Mouse (Mus musculus): ENCODE measurements around the gene Fancc. TPM values are rescaled to one million over a fixed set of nuclear protein-coding genes. Genes with fewer than 3 reads are reported as not detected.
A peak's percentile ranks its signal among the peaks of the same experiment; 100 is the strongest.

Fancc gene
- polyA plus RNA-seq, 1 experiment from 2014 or later, result 15.8 TPM

DNA sequence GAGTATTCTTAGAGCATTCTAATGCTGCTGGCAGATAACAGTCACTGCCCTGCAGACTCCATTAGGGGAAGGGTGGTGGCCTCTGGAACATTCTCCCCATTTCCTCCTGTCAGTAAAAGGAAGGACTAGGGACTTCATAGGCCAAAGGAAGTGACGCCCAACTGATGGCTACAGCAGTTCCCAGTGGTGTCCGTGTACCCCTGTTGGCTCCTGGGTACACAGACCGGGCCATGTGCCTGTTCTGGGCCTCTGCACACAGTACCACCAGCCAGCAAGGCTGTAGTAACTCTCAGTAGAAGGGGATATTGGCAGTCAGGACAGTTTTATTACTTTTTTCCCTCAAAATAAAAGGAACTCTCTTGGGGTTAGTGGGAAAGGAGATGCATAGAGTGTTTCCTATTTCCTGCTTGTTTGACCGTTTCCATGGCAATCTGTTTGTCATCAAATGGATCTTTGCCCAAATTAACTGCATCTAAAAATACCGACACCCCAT lies 241.5 kb downstream of the Fancc start:
- no peak for DNase-seq (ENCODE audit: low spot score)
- 68% methylated on average over 5 of the region's 5 CpGs for WGBS
- H3K4me3 ChIP-seq, result no peak overlapping the region
- peaks cover 18% of the 10 kb centered on the region; the same call in 1 of the 2 replicates for H3K36me3 ChIP-seq
- H3K27ac ChIP-seq, result no peak overlapping the region; the same call in 1 of the 2 replicates
- peaks cover 76% of the 10 kb centered on the region for H3K4me1 ChIP-seq
- H3K27me3 ChIP-seq (ENCODE audit: insufficient read depth, poor library complexity, severe bottlenecking), result no peaks in the 10 kb centered on the region
- no peaks in the 10 kb centered on the region for H3K9me3 ChIP-seq

DNA sequence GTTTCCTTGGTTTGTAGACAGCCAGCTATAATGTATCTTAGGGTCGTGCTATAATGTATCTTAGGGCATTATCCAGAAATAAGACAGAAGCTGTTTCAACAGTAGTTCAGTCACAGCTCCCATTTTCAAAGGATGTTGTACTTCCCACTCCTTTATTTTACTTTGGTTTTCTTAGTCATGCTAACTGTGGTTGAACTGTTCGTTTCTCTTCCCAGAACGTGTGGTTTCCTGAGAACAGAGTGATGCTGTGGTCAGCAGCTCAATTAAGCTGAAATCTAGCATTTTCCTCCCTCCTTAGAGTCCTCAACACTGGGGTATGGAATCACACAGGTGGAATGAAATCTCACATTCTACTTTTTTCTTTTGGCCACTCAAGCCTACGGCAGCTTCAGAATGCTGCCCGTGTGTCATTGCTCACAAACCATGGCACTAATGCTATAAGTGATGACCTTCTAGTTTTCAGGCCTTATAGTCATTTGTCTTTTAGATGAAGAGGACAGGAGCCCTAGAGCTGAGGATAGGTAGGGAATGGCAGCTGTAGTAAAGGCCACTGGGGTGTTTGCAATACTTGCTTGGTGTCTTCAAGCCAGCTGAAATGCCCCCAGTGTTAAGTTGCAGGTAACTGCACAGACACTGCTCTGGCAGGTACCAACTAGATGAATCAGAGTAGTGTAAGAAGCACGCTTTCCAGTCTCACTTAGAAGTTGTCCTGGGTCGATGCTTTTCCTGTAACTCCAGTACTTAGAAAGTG lies 243.0 kb downstream of the Fancc start:
- no peaks in the 10 kb centered on the region for H3K9me3 ChIP-seq
- H3K36me3 ChIP-seq, result peaks cover 18% of the 10 kb centered on the region; the same call in 1 of the 2 replicates
- no peak overlapping the region for H3K27ac ChIP-seq
- no peak for DNase-seq (ENCODE audit: low spot score)
- H3K4me3 ChIP-seq, result no peak overlapping the region
- peaks cover 76% of the 10 kb centered on the region for H3K4me1 ChIP-seq
- 86% methylated on average over 7 of the region's 7 CpGs for WGBS
- no peaks in the 10 kb centered on the region for H3K27me3 ChIP-seq (ENCODE audit: insufficient read depth, poor library complexity, severe bottlenecking)

DNA sequence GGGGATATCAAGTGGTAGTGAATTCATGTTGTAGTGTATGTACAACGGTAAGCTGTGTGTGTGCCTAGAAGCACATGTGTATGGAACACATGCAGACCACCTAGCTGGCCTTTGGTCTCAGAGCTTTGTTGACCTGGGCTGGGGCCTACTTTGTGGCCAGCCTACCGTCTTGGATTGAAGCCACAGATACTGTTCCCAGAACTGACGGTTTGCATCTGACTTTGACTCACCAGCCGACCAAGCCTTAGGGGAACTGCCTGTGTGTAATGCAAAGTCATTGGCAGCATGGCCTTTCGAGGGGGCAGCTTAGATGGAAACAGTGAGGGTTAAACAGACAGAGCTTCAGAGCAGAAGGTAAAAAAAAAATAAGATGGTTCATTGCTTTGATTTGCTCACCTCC lies 243.9 kb downstream of the Fancc start:
- no peak for DNase-seq (ENCODE audit: low spot score)
- Histone ChIP-seq H3K9me3 (no peaks in the 10 kb centered on the region), H3K4me1 (peaks cover 71% of the 10 kb centered on the region), H3K27me3 (ENCODE audit: insufficient read depth, poor library complexity, severe bottlenecking) (no peaks in the 10 kb centered on the region), H3K27ac (peak overlapping the region; percentile 36; the same call in 1 of the 2 replicates), H3K36me3 (peaks cover 16% of the 10 kb centered on the region; the same call in 1 of the 2 replicates), H3K4me3 (no peak overlapping the region)
- WGBS, result 82% methylated on average over 5 of the region's 5 CpGs

DNA sequence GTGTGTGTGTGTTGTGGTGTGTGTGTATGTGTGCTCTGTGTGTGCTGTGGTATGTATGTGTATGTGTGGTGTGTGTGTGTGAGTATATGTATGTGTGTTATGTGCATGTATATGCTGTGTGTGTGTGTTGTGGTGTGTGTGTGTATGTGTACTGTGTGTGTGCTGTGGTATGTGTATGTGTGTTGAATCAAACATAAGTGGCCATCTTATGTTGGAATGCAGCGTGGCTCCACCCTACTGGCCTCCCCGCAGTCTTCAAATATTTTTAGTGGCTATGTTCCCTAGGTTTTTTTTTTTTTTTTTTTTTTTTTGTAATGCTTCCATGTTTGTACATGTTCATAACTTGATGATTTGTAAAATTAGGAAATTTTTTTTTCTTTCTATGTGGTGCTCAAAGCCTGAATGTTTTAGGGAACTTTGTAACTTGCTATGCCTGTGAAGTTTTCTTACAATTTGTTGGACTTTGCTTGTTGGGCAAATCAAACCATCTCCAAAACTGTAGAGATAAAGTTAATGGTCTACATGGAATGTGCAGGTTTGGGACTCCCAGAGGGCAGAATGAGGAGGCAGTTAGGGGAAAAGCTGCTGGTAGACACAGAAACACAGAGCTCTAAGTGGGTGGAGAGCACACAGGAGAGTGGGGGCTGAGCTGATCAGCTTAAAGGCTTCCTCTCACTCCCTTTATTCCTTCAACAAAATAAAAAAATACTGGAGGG lies 244.6 kb downstream of the Fancc start:
- Histone ChIP-seq H3K36me3 (peaks cover 14% of the 10 kb centered on the region; the same call in 1 of the 2 replicates), H3K27ac (peak overlapping the region; percentile 36), H3K27me3 (ENCODE audit: insufficient read depth, poor library complexity, severe bottlenecking) (no peaks in the 10 kb centered on the region), H3K4me3 (no peak overlapping the region), H3K4me1 (peaks cover 71% of the 10 kb centered on the region), H3K9me3 (no peaks in the 10 kb centered on the region)
- WGBS, result 83% methylated on average over 2 of the region's 2 CpGs
- DNase-seq (ENCODE audit: low spot score), result no peak

DNA sequence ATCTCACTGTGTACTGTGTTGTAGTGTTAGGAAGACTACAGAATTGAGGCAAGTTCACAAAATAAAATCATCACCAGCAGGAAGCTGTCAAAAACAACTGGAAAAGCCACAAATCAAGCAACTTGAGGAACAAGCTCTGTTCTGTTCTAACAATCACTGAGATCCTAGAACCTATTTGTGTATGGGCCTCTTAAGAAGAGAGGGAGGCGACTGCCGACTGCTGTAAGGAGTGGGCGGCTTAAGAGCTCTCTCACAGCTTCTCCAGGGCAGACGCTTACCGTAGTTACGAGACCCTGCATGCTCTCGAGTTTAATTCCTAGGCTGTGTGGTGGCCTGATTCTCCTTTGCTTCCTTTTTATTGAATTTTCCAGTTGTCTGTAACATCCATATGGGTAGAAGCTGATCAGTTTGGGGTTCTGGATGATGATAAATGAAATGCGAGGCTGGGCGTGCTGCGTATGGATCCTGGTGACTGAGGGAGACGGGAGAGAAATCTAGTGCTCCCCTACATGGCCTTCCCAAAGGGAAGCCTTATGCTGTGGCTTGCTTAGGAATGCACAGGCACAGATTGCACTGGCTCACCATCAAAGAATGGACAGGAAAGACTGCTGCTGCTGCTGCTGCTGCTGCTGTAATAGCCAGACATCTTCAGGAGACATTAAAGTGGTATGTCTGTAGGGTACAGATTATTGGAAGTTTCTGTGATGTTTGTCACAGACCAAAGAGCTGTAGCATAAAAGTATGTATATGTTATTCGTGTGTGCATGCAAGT lies 245.8 kb downstream of the Fancc start:
- 55% methylated on average over 12 of the region's 12 CpGs for WGBS
- 0 out of 2 replicates have a peak overlapping the region, but pooled peaks have one; percentile 0 for H3K4me3 ChIP-seq
- DNase-seq (ENCODE audit: low spot score), result no peak
- H3K9me3 ChIP-seq, result no peaks in the 10 kb centered on the region
- peaks cover 5% of the 10 kb centered on the region; the same call in 1 of the 2 replicates for H3K36me3 ChIP-seq
- H3K4me1 ChIP-seq, result peaks cover 77% of the 10 kb centered on the region
- no peaks in the 10 kb centered on the region for H3K27me3 ChIP-seq (ENCODE audit: insufficient read depth, poor library complexity, severe bottlenecking)
- H3K27ac ChIP-seq, result peak overlapping the region; percentile 74

DNA sequence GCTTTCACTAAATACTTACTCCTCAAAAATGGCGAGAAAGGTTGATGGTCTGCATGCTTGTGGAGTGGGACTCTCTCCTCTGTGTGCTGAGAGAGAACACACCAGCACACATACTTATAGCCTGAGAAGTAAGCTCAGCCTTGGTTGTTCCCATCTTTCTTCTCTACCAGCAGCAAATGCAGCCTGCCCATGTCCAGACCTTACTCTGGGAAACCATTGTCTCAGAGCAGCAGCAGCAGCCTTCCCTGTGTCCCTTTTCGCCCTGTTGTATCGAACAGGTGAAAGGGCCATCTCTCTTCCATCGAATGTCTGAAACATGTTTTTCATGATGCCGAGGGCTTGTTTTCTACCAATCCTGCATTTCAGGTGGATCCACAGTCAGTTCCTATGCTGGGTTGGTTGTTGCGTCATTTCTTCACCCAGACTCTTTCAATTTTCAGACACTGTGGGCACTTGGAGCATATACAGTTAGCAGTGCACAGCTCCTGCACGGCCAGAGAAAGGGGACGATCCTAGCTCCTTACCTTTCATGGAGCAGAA lies 246.6 kb downstream of the Fancc start:
- H3K36me3 ChIP-seq, result peaks cover 5% of the 10 kb centered on the region; the same call in 1 of the 2 replicates

DNA sequence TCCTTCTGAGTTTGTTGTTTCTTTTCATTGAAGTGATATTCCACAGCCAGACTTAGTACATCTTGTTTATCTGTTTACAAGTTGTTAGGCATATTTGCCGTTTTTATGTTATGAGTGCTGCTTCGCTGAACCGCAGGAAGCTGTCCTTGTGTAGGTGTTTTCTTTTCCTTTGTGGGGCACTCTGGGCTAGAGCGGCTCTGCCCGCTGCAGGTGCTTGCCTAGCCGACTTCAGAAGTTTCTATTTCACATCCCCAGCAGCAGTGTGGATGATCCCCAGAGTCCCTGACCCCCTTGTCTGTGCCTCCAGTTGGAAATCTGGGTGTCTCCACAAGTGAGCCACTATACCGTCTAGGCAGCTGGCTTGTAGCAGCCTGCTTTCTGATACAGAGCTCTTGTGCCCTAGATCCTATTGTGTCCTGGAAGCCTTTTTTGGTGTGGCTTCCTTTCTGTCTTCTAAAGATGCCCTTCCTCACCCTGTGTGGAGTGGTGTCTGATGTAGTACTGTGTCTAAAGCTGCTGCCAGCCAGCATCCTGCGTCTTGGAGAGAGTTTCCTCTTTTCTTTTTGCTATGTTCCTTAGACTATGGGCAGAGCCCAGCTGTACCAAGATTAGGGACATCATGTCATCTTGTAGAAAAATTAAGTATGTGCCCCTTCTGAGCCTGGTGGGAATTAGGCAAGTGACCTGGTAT lies 247.2 kb downstream of the Fancc start:
- DNase-seq (ENCODE audit: low spot score), result no peak
- H3K9me3 ChIP-seq, result no peaks in the 10 kb centered on the region
- H3K4me1 ChIP-seq, result peaks cover 77% of the 10 kb centered on the region
- H3K36me3 ChIP-seq, result peaks cover 8% of the 10 kb centered on the region; the same call in 1 of the 2 replicates
- H3K27ac ChIP-seq, result peak overlapping the region; percentile 74; the same call in 1 of the 2 replicates
- H3K4me3 ChIP-seq, result no peak overlapping the region
- H3K27me3 ChIP-seq (ENCODE audit: insufficient read depth, poor library complexity, severe bottlenecking), result no peaks in the 10 kb centered on the region
- WGBS, result 75% methylated on average over 8 of the region's 8 CpGs

More for the DNA sequence above, 246.6 kb downstream of the Fancc start:
- no peaks in the 10 kb centered on the region for H3K9me3 ChIP-seq
- no peak for DNase-seq (ENCODE audit: low spot score)
- H3K4me3 ChIP-seq, result no peak overlapping the region
- H3K27ac ChIP-seq, result 0 out of 2 replicates have a peak overlapping the region, but pooled peaks have one; percentile 74
- no peaks in the 10 kb centered on the region for H3K27me3 ChIP-seq (ENCODE audit: insufficient read depth, poor library complexity, severe bottlenecking)
- peaks cover 78% of the 10 kb centered on the region for H3K4me1 ChIP-seq
- 88% methylated on average over 8 of the region's 8 CpGs for WGBS

DNA sequence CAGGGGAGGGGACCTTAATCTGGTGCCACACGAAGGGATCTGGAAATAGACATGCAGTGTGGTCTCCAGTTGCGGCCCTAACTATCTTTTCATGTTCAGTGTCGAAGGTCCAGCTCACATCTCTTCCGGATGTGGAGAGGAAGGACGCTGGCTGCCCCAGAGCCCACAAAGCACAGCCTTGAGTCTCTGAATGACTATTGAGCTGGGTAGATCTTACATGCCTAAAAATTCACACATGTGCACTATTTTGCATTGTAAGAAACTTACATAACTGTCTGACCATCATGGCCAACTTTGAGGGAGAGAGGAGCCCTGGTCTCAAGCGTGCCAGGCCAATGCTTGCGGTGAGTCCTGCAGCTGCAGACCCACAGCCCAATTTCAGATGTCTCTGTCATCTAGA lies 247.9 kb downstream of the Fancc start:
- Histone ChIP-seq H3K27me3 (ENCODE audit: insufficient read depth, poor library complexity, severe bottlenecking) (no peaks in the 10 kb centered on the region), H3K27ac (peak overlapping the region; percentile 56; the same call in 1 of the 2 replicates), H3K9me3 (no peaks in the 10 kb centered on the region), H3K4me3 (no peak overlapping the region), H3K4me1 (peaks cover 77% of the 10 kb centered on the region), H3K36me3 (peaks cover 9% of the 10 kb centered on the region; the same call in 1 of the 2 replicates)
- 71% methylated on average over 7 of the region's 7 CpGs for WGBS
- no peak for DNase-seq (ENCODE audit: low spot score)

DNA sequence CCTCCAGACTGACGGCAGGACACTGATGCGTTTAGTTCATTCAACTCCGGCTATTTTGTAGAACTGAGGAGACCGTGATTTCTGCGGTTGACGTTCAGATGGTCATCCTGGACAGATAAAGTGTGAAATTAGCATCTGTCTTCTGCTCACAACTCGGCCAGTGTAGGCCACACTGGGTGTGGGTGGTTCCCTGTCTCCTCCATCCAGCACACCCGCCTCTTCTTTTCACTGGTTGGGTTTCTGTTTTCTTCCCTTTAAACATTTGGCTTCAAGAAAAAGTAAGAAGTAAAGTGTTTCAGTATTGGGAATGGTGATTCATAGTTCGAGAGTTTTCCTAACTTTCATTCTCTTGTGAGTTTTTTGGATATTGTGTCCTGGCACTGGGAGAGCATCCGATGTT lies 248.8 kb downstream of the Fancc start:
- Histone ChIP-seq H3K4me1 (peaks cover 73% of the 10 kb centered on the region), H3K36me3 (peaks cover 9% of the 10 kb centered on the region; the same call in 1 of the 2 replicates), H3K27me3 (ENCODE audit: insufficient read depth, poor library complexity, severe bottlenecking) (no peaks in the 10 kb centered on the region), H3K9me3 (no peaks in the 10 kb centered on the region), H3K27ac (no peak overlapping the region), H3K4me3 (no peak overlapping the region)
- WGBS, result 89% methylated on average over 10 of the region's 10 CpGs
- DNase-seq (ENCODE audit: low spot score), result no peak

DNA sequence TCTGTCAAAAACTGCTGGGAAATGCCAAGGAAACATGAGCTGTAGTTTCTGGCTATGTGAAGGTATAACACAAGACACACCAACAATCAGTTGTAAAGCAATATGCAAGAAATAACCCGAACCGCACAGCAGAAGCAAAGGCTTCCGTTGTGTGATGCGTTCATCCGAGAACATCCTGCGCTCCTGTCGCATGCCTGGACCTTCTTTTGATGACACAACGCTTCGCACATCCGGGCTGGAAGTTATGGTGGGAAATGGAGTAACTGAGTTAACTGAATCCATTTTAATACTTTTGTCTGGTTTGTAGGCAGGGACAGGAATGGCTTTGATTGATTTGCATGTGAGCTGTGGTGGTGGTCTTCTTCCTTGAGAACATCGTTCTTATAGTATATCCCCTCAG lies 249.4 kb downstream of the Fancc start:
- peaks cover 71% of the 10 kb centered on the region for H3K4me1 ChIP-seq

DNA sequence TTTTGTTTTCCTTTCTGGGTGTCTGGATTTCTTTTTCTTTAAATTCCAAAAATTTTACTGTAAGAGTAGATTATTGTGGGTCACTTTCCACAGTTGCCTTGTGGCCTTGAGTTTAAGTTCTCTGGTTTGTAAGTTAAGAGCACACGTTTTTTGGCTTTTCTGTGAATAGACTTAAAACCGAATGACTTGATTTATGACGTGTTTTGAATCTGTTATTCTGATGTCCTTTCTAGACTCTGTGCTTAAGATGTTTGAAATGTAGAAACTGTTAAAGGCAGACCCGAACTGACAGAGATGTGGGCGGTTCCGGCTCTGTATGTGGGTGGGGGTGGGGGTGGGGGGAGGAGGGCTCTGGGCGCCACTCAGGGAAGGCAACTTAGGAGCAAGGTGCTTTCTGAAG lies 250.0 kb downstream of the Fancc start:
- H3K27me3 ChIP-seq (ENCODE audit: insufficient read depth, poor library complexity, severe bottlenecking), result no peaks in the 10 kb centered on the region
- peaks cover 9% of the 10 kb centered on the region; the same call in 1 of the 2 replicates for H3K36me3 ChIP-seq
- H3K27ac ChIP-seq, result peak overlapping the region; percentile 72; the same call in 1 of the 2 replicates
- H3K4me1 ChIP-seq, result peaks cover 73% of the 10 kb centered on the region
- no peaks in the 10 kb centered on the region for H3K9me3 ChIP-seq
- WGBS, result 70% methylated on average over 7 of the region's 7 CpGs
- no peak overlapping the region for H3K4me3 ChIP-seq
- no peak for DNase-seq (ENCODE audit: low spot score)

More for the DNA sequence above, 249.4 kb downstream of the Fancc start:
- no peaks in the 10 kb centered on the region for H3K9me3 ChIP-seq
- H3K4me3 ChIP-seq, result no peak overlapping the region
- no peak for DNase-seq (ENCODE audit: low spot score)
- peaks cover 9% of the 10 kb centered on the region; the same call in 1 of the 2 replicates for H3K36me3 ChIP-seq
- 94% methylated on average over 11 of the region's 11 CpGs for WGBS
- H3K27me3 ChIP-seq (ENCODE audit: insufficient read depth, poor library complexity, severe bottlenecking), result no peaks in the 10 kb centered on the region
- no peak overlapping the region for H3K27ac ChIP-seq
